Mouse (Mus musculus): ENCODE results near the gene Olfr738.

Gene Olfr738

GRCm38 (mm10) chr14:50407268-50407667 lies at the start of gene Olfr738:
Gene Olfr738 (plus strand): TSS chr14:50407568.
- DNase-seq (ENCODE audit: low read depth, low spot score) = no peak

DNA sequence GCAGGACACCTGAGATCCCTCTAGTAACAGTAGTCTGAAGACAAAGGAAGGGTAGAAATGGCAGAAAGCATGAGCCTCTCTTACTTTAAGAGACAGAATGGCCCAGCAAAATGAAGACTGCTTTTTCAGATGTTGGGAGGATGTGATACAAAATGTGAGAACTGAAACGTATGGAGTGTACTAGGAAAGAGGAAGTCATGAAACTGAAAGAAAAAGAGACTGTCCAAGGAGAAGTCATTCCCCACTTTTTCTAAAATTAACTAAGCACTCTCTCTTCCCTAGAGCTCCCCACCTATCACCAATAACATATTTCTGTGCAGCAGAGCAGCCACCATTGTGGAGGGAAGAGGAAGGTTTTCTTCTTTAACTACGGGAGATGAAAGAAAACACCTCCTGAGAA lies 49.8 kb upstream of the Olfr738 start, which contains the start of gene Tlr11:
Gene Tlr11, plus strand, starts transcription at position 322 of the 400 bp plus-strand sequence.
- no peak for DNase-seq (ENCODE audit: low read depth, low spot score)

- DNase-seq (ENCODE audit: low read depth, low spot score) = no peak
Observed at GRCm38 (mm10) chr14:50360480-50360879, 46.9 kb upstream of the Olfr738 start.

GRCm38 (mm10) chr14:50363561-50363960 lies 43.8 kb upstream of the Olfr738 start:
- no peak for DNase-seq (ENCODE audit: low read depth, low spot score)

DNA sequence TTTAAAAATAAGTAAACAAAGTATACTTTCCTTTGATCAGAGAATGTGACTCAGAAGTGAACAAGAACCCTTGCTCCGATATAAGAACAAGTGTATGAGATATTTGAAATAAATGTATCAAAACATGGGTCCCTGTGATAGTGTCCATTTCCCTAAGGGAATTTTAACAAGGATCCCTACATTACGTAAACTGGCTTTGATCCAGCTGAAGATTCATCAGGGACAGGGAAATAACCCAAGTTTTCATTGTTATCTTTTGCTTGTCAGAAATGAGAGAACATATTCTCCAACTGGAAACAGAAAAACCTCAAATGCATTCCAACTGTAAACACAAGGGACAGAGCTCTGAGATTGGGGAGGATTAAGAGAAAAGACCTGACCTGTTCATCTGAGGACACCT lies 26.5 kb upstream of the Olfr738 start, which contains the start of gene Olfr736:
Gene Olfr736, plus strand, starts transcription at position 301 of the 400 bp plus-strand sequence.
- no peak for DNase-seq (ENCODE audit: low read depth, low spot score)

DNA sequence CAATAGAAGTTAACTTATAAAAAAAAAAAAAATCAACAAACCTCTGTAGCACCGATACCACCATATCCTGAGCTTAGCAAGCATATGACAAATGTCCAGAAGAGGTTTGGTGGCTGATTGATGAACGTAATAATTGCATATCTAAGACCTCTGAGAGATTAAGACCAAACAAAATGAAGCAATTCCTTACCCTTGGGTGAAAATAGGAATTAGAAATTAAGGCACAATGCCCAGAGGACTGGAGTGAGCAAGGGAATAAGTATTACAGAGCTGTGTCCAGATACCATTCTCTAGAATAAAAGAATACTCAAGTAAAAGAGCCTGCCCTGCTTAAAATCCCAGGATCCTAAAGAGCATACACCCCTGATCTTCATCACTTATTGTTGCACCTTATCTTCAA lies 11.0 kb downstream of the Olfr738 start, which contains the start of gene Olfr739:
Gene Olfr739, plus strand, starts transcription at position 301 of the 400 bp plus-strand sequence.
- DNase-seq (ENCODE audit: low read depth, low spot score) = no peak

DNA sequence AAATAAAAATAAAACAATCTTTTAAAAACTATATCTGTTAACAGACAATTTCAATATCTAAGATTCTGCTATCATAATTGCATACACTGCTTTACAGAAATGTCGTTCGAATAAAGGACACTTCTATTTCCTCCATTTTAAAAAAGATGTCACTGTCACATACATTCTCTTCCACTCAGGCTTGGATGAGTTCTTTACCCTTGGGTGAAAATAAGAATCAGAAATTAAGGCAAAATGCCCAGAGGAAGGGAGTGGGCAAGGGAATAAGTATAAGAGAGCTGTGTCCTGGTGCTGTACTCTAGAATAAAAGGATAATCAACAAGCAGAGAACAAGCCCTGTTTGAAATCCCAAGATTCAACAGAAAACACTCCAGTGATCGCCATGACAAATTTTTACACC lies 37.9 kb downstream of the Olfr738 start, which contains the start of gene Olfr740:
Gene Olfr740, plus strand, starts transcription at position 301 of the 400 bp plus-strand sequence.
- no peak for DNase-seq (ENCODE audit: low read depth, low spot score)
